Mouse (Mus musculus) erythroblast, embryonic 14.5 days (primary cell): ENCODE results near the gene 2810408A11Rik. TPM values are rescaled to one million over a fixed set of nuclear protein-coding genes. Genes with fewer than 3 reads are reported as not detected.

Experiments used
- H3K27me3 ChIP-seq: 2 replicates; pipeline ENCODE4 v1.6.1; 2012; ENCODE audit warnings: inconsistent platforms; ENCODE audit not compliant: control insufficient read depth
- H3K36me3 ChIP-seq: 2 replicates; pipeline ENCODE4 v1.6.1; 2012; ENCODE audit warnings: mild to moderate bottlenecking, inconsistent platforms; ENCODE audit not compliant: control insufficient read depth
- H3K4me1 ChIP-seq: 2 replicates; pipeline ENCODE4 v1.6.1; 2012; ENCODE audit warnings: inconsistent platforms; ENCODE audit not compliant: control insufficient read depth
- H3K4me3 ChIP-seq: replicated peaks from 2 replicates; pipeline ENCODE3; 2012; ENCODE audit warnings: moderate library complexity, mild to moderate bottlenecking, inconsistent platforms
- H3K9me3 ChIP-seq: 2 replicates; pipeline ENCODE4 v1.6.1; 2012; ENCODE audit warnings: low read length, inconsistent platforms, mixed read lengths; ENCODE audit not compliant: control insufficient read depth
- GATA1 ChIP-seq: IDR thresholded peaks from 2 replicates; pipeline ENCODE4 v1.6.1; 2012; ENCODE audit warnings: low read length, inconsistent platforms, mixed read lengths
- TAL1 ChIP-seq: IDR thresholded peaks from 3 replicates; pipeline ENCODE4 v1.6.1; 2012; ENCODE audit warnings: low read length, inconsistent platforms, mixed read lengths
- polyA plus RNA-seq: library from polyadenylated mRNA; stranded (reverse); fragments of >175 nt; gene quantifications from 2 replicates; pipeline ENCODE4 v1.2.3, GENCODE M21; 2012

2810408A11Rik gene
- polyA plus RNA-seq, 1 experiment = 0.14 TPM

DNA sequence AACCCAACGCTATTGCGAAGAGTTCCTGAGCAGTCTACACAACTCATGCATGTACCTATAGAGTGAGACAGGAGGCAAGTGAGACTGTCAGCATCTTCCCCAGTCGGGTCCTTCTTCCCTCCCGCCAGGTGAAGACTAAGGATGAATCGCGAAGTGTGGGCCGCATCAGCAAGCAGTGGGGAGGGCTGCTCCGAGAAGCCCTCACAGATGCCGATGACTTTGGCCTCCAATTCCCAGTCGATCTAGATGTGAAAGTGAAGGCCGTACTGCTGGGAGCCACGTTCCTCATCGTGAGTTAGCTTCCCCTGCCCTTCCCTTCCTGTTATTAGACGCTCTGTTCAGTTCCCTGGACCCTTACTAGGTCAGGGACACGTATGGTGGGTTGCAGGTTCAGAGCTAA lies 50.9 kb downstream of the 2810408A11Rik start:
- H3K9me3 ChIP-seq = no peaks in the 10 kb centered on the region
- TF ChIP-seq TAL1 (no peak), GATA1 (no peak)
- H3K4me1 ChIP-seq = peaks cover 98% of the 10 kb centered on the region
- H3K27me3 ChIP-seq = no peaks in the 10 kb centered on the region
- H3K36me3 ChIP-seq = peaks cover 66% of the 10 kb centered on the region
- no peak overlapping the region for H3K4me3 ChIP-seq

DNA sequence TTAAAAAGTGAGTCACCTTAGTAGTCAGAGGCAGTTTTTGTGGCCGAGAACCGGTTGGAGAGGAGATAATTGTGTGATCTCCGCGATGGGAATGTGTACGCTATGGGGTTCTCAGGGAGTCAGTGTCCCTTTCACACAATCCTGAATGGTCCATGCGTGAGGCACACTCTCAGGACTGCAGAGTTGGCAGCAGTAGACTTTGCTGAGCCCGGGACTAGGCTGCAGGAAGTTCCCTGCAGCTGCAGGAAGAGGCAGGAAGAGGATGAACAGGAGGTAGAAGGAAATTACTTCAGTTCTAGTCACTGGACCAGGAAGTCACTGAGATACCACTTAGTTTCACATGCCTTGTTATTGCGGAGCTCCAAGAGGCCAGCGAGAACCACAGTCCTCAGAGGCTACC lies 51.7 kb downstream of the 2810408A11Rik start:
- Histone ChIP-seq H3K4me3 (no peak overlapping the region), H3K4me1 (peaks cover 94% of the 10 kb centered on the region), H3K27me3 (no peaks in the 10 kb centered on the region), H3K9me3 (no peaks in the 10 kb centered on the region), H3K36me3 (peaks cover 64% of the 10 kb centered on the region)
- TF ChIP-seq TAL1 (no peak), GATA1 (no peak)

DNA sequence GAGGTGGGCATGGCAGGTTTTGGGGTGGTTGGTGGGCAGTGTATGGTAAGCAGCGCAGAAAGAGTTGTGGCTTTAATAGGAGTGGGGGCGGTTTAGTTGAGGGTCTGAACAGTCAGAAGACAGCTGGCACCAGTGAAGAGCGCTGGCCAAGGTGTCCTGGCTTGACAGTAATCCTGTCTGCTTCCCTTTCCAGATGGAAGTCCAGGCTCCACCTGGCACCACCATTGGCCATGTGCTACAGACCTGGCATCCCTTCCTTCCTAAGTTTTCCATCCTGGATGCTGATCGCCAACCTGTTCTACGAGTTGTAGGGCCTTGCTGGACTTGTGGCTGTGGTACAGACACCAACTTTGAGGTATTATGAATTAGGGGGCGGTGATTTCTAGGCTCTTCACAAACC lies 52.8 kb downstream of the 2810408A11Rik start:
- Histone ChIP-seq H3K36me3 (peaks cover 58% of the 10 kb centered on the region), H3K9me3 (no peaks in the 10 kb centered on the region), H3K4me1 (peaks cover 89% of the 10 kb centered on the region), H3K4me3 (peak overlapping the region; percentile 83), H3K27me3 (no peaks in the 10 kb centered on the region)
- TF ChIP-seq TAL1 (no peak), GATA1 (no peak)

Other genes starting within 250 kb of the 2810408A11Rik start
- not detected in 2 replicates for gene Sox15, start 245.7 kb downstream of the 2810408A11Rik start, polyA plus RNA-seq
- 3.9 and 4.3 TPM in 2 replicates for gene Mpdu1, start 238.3 kb downstream of the 2810408A11Rik start, polyA plus RNA-seq
- 0.60 and 0.78 TPM in 2 replicates for gene Cd68, start 234.8 kb downstream of the 2810408A11Rik start, polyA plus RNA-seq
- gene Eif4a1, start 228.6 kb downstream of the 2810408A11Rik start, polyA plus RNA-seq = 27.9 and 30.9 TPM in 2 replicates
- gene Senp3, start 218.9 kb downstream of the 2810408A11Rik start, polyA plus RNA-seq = 5.4 and 5.6 TPM in 2 replicates
- not detected in 2 replicates for gene Tnfsf13, start 215.2 kb downstream of the 2810408A11Rik start, polyA plus RNA-seq
- 0.02 TPM in 1 of 2 replicates, not detected in the other for gene Tnfsf12, start 205.1 kb downstream of the 2810408A11Rik start, polyA plus RNA-seq
- gene Tnfsfm13, start 204.9 kb downstream of the 2810408A11Rik start, polyA plus RNA-seq = not detected in 2 replicates
- gene Polr2a, start 142.3 kb downstream of the 2810408A11Rik start, polyA plus RNA-seq = 14.2 and 14.3 TPM in 2 replicates
- gene Slc35g3, start 139.0 kb downstream of the 2810408A11Rik start, polyA plus RNA-seq = not detected in 2 replicates
- 0.07 and 0.33 TPM in 2 replicates for gene Zbtb4, start 135.1 kb downstream of the 2810408A11Rik start, polyA plus RNA-seq
- not detected in 2 replicates for gene Chrnb1, start 105.0 kb downstream of the 2810408A11Rik start, polyA plus RNA-seq
- 0.01 TPM in 1 of 2 replicates, not detected in the other for gene Fgf11, start 99.1 kb downstream of the 2810408A11Rik start, polyA plus RNA-seq
- gene Tmem102, start 95.4 kb downstream of the 2810408A11Rik start, polyA plus RNA-seq = 0.05 TPM in 1 of 2 replicates, not detected in the other
- not detected in 2 replicates for gene Gm39566, start 85.7 kb downstream of the 2810408A11Rik start, polyA plus RNA-seq
- gene Spem2, start 82.5 kb downstream of the 2810408A11Rik start, polyA plus RNA-seq = not detected in 2 replicates
- gene Spem1, start 78.8 kb downstream of the 2810408A11Rik start, polyA plus RNA-seq = not detected in 2 replicates
- 0.13 and 0.16 TPM in 2 replicates for gene Nlgn2, start 63.2 kb downstream of the 2810408A11Rik start, polyA plus RNA-seq
- 204 and 212 TPM in 2 replicates for gene Tmem256, start 62.5 kb downstream of the 2810408A11Rik start, polyA plus RNA-seq
- 3.6 and 4.4 TPM in 2 replicates for gene Plscr3, start 54.6 kb downstream of the 2810408A11Rik start, polyA plus RNA-seq
- gene Tnk1, start 42.3 kb downstream of the 2810408A11Rik start, polyA plus RNA-seq = 0.94 and 1.1 TPM in 2 replicates
- not detected in 2 replicates for gene Tmem95, start 23.0 kb downstream of the 2810408A11Rik start, polyA plus RNA-seq
- gene Kctd11, start 19.6 kb downstream of the 2810408A11Rik start, polyA plus RNA-seq = 0.02 and 0.08 TPM in 2 replicates
- gene Acap1, start 5.4 kb downstream of the 2810408A11Rik start, polyA plus RNA-seq = 0.23 and 0.37 TPM in 2 replicates
- 5.0 and 5.1 TPM in 2 replicates for gene Neurl4, start 85 bp upstream of the 2810408A11Rik start, polyA plus RNA-seq
- 90.4 and 109 TPM in 2 replicates for gene Gps2, start 12.9 kb upstream of the 2810408A11Rik start, polyA plus RNA-seq
- 295 and 310 TPM in 2 replicates for gene Eif5a, start 21.0 kb upstream of the 2810408A11Rik start, polyA plus RNA-seq
- gene Ybx2, start 34.8 kb upstream of the 2810408A11Rik start, polyA plus RNA-seq = 0.29 and 0.38 TPM in 2 replicates
- 6.0 and 7.7 TPM in 2 replicates for gene Slc2a4, start 47.2 kb upstream of the 2810408A11Rik start, polyA plus RNA-seq
- not detected in 2 replicates for gene Cldn7, start 63.8 kb upstream of the 2810408A11Rik start, polyA plus RNA-seq
- 23.2 and 28.5 TPM in 2 replicates for gene Ctdnep1, start 80.2 kb upstream of the 2810408A11Rik start, polyA plus RNA-seq
- gene Elp5, start 81.5 kb upstream of the 2810408A11Rik start, polyA plus RNA-seq = 1.5 and 1.9 TPM in 2 replicates
- 50.2 and 55.8 TPM in 2 replicates for gene Gabarap, start 90.2 kb upstream of the 2810408A11Rik start, polyA plus RNA-seq
- gene Phf23, start 94.8 kb upstream of the 2810408A11Rik start, polyA plus RNA-seq = 4.5 and 5.5 TPM in 2 replicates
- gene Dvl2, start 99.6 kb upstream of the 2810408A11Rik start, polyA plus RNA-seq = 0.48 and 0.76 TPM in 2 replicates
- 2.9 and 3.2 TPM in 2 replicates for gene Acadvl, start 114.4 kb upstream of the 2810408A11Rik start, polyA plus RNA-seq
- gene Dlg4, start 116.0 kb upstream of the 2810408A11Rik start, polyA plus RNA-seq = 0.10 and 0.19 TPM in 2 replicates
- not detected in 2 replicates for gene Asgr1, start 153.1 kb upstream of the 2810408A11Rik start, polyA plus RNA-seq
- 0.05 TPM in 1 of 2 replicates, not detected in the other for gene Asgr2, start 191.7 kb upstream of the 2810408A11Rik start, polyA plus RNA-seq
- 0.02 TPM in 1 of 2 replicates, not detected in the other for gene Mgl2, start 229.3 kb upstream of the 2810408A11Rik start, polyA plus RNA-seq